Mouse (Mus musculus) 3T3-L1 (cell line): Measurements from ENCODE around the gene Mfsd6l.

Experiments used
- DNase-seq: peaks from one replicate; pipeline ENCODE4 v3.0.0-alpha.2; 2015; ENCODE audit warnings: low read depth, low spot score

Mfsd6l gene

DNA sequence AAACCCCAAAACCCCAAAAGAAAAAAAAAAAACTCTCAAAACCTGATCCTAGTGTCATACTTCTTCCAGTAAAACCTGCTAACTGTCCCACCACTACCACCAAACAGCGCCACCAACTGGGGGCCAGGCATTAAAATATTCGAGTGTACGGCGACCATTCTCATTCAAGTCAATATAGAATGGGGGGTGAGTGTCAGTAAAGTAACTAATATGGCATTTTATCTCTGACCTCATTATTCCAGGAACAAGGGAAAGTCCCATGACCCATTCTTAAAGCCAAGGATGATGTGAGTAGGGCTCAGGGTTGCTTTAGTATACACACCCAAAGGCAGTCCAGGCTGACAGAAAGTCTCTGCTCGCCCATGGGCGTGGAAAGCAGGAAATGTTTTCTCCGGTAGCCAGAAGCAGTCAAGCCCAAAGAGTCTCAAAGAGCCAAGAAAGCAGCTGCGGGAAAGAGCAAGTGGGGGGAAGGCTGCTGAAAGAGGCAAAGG is 2.0 kb upstream of the Mfsd6l start:
- peak; percentile 25 for DNase-seq

DNA sequence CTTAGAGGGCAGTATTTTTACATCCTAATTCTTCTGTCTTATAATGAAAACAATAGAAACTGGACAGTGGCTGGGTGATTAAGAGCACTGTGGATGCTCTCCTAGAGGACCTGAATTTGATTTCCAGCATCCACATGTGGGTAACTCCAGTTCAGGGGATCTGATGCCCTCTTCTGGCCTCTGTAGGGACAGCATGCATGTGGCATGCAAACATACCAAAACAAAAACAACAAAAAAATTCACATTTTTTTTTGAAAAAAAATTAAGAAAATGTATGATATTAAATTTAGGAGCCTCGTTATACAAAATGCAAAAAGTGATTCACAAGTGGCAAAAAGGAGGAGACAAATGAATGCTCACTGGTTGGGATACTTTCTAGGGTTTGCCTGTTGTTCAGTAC is 3.6 kb downstream of the Mfsd6l start:
- DNase-seq, result peak; percentile 47

DNA sequence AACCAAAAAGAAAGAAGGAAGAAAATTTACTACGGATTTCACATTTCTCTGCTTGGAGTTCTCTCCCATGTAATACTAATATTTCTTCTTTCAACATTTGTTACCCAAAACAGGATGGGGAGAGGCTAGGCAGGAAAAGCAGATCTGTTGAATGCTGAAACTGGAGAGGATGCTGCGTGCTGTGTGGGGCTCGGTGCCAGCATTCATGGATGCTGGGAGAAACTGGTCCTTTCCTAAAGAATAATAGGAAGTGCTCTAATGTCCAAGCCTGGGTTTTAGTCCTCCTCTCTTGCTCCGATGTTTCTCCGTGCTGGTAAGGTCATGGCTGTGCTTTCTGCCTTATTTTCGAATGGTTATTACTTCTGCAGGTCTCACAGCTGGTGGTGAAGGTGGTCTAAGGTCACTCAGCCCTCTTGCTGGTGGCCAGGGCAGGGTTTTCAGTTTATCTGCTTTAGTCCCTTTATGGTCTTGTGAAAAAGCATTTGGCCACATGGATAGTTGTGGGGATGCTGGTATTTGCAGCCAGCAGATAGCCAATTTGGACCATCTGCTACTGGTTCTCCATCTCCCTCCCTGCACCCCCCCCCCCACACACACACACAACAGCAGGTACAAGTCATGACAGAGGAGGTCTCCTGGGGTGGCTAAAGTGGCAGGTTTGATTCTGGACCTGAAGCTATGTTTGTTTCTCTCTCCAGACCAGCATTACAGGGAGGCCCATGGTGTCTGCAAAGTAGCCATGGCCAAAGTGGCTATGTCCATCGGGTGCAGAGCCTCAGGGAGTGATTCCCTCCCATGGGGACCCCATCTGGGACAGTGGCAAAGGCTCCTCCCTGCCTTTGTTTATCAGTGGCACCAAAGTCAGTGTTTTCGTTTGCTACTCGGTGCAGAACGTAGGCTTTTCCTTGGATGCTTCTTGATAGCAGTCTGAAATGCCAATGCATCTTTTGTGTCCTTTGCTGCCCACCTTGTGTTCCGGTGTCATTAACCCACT is 6.3 kb downstream of the Mfsd6l start:
- no peak for DNase-seq

DNA sequence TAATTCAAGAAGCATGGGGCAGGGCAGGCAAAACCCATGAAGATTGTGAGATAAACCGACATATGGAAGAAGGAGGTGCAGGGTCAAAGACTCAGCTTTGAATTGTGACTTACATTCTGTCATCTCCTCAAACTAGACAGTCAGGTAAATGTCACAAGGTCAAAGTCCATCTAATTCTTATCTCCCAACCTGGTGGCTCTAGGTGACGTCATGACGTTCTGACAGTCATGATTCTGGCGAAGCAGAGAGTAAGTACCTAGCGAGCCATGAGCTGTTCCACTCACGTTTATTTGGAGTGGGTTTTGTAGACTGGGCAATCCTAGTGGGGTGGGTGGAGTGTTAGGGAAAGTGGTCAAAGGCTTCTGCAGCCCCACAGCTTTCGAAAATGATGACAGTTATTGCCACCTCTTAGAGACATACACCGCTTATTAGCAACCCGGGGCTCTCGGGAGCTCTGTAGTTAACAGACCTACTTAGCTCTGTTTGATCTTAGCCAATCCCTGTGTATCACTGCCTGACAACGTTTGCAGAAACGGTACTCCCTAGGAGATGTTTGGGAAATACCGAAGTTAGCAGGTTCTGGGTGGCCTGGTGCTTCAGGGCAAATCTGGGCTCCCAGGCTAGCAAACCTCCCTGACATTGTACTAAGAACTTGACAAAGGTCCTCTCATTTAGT is 8.5 kb downstream of the Mfsd6l start:
- no peak for DNase-seq

DNA sequence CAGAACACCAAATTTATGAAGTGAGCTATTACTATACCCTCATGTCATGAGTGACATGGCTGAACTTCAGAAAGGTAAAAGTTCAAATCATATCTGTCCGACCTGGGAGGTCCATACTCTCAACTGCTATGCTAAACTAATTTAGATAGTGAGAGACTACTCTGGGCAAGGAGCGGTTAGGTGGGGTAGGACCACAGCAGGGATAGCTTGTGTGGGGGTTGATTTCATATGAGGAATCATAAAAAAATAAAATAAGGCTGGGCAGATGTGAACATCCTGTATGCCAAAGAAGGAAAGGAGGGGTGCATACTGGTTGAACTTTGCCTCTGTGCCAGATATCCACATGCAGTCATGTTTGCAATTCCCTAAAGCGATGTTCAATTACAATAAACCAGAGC is 9.0 kb downstream of the Mfsd6l start:
- DNase-seq, result no peak

DNA sequence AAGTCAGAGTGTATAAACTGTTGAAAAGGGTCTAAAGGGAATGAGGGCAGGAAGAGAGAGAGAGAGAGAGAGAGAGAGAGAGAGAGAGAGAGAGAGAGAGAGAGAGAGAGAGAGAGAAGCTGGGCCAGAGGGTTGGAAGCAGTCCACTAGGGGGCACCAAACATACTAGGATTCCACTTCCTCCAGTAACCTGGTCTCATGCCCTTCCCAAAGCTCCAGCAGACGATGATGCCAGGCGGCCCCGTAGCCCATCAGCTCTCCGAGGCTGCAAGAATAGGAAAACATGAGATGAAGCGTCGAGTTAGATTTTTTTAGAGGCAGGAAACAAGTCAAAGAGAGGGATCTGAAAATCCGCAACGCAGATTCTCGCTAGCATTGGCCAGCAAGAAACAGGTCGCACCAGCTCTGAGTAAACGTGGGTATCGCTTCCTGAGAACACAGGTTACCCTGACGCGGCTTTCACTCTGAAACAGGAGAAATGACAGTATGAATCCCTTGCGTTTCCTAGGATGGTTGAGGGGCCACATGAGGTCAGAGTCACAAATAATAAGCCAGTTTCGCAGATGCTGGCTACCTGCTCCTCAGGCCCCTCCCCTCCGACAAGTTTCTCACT is 10.6 kb downstream of the Mfsd6l start:
- peak; percentile 91 for DNase-seq

DNA sequence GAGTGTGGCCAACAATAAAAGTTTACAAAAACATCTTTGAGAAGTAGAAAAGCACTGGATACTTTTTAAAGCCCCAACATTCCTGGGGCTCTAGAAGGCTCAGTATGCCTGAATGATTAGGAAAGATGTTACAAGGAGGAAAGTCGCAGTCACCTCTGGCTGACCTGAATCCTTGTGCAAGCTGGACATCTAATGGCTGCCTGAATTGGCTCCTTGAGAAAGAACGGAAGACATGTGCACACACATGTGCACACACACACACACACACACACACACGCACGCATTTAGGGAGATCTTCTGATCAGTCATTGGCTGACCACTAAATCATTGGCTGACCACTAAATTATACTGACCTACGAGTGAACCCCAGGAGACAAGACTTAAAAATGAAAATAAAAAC is 14.9 kb downstream of the Mfsd6l start:
- no peak for DNase-seq

DNA sequence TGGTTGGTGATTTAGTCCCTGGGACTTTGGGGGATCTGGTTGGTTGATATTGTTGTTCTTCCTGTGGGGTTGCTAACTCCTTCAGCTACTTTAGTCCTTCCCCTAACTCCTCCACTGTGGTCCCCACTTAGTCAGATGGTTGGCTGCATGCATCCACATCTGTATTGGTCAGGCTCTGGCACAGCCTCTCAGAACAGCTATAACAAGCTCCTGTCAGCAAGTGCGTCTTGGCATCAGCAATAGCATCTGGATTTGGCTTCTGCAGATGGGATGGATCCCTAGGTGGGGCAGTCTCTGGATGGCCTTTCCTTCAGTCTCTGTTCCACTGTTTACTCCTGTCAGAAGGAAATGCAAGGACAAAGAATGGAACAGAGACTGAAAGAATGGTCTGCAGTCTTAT is 21.1 kb downstream of the Mfsd6l start:
- DNase-seq, result no peak

DNA sequence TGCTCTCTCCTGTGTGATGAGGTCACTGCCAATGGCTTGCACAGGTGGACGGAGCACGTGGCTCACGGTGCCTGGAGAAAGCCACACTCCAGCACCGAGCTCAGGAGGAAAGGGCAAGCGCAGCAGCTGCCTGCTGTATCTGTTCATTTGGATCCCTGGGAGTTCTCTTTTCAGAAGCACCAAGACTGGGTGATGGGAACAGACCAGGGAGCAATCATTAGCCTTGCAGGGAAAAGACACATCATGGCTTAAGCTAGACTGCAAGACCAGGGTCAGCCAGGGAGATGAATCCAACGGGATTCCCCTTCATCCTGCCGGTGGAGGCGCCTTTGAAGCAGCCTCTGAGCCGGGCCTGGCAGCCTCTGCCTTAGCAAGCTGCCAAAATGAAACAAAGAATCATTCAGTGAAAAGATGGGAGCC is 23.5 kb downstream of the Mfsd6l start:
- DNase-seq, result peak; percentile 60

DNA sequence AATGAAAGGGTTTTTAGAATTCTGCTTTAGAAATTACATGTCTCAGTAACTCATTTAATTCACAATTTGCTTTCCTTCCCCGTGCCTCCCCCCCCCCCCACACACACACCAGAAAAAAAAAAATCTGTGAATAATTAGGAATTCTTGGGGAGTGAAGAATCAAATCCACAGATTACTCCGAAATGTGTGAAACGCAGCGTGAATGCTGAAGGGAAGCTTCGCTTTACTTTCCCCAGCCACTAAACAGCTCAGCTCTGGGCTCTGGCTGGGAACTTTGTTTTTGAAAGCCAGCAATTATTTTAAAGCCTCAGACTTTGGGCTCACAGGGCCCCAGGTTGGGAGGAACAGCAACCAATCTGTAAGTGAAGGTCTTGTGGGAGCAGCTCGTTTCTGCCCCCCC is 24.6 kb downstream of the Mfsd6l start:
- DNase-seq, result no peak

DNA sequence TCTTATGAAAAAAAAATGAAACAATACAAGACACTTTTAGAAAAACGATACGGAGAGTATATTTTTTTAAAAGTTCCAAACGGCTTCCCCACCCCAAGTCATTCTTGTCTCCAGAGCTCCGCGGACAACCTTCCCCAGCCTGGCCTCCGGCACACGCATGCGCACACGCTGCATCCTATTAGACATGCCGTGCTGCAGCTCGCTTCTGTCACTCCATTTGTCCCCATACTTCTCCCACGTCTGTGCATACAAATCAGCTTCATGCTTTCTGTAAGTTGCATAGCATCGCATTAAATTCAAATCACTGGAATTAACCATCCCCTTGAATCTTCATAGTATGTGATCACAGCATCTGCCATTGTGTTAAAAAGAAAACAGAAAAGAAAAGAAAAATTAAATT is 27.2 kb downstream of the Mfsd6l start:
- DNase-seq, result no peak

DNA sequence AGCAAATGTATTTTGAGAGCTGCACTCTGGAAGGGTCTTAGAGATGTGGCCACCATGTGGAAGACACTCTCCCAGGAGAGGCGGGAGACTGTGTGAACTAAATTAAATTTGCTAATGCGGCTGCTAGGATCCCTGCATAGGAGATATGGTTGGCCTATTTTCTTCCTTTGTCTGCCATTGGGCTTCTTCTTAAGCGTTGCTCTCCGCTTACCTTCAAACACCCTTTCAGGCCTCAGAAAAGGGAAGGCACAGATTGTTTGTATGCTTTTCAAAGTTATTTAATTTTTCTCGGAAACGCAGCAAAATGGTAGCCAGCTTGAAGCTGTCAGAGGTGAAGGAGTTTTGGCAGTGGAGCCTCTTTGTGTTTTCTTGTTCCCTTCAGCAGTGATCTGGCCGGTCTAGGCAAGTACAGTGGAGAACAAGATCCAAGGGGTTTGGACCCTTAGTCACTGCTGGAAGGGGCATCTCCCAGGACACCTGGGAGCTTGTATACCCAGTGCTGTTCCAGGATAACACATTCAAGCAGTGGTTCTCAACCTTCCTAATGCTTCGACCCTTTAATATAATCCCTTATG is 28.0 kb downstream of the Mfsd6l start:
- DNase-seq, result no peak

DNA sequence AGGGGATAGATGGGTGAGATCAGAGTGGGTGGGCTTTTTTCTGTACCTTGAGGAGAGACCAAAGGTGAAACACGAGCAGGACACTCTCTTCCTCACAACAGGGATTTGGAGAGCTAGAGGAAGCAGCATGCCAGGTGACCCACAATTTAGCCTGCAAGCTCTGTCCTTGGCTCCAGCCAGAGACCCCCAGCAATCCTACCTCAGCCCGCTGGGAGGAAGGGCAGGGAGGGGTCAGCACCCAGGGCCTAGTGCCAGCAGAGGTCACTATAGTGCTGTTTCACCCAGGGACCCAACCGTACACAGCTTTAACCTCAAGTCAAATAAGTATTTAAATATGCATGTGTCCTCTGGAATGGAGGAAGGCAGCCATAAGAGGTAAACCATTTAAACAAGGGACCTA is 29.9 kb downstream of the Mfsd6l start:
- DNase-seq, result no peak

DNA sequence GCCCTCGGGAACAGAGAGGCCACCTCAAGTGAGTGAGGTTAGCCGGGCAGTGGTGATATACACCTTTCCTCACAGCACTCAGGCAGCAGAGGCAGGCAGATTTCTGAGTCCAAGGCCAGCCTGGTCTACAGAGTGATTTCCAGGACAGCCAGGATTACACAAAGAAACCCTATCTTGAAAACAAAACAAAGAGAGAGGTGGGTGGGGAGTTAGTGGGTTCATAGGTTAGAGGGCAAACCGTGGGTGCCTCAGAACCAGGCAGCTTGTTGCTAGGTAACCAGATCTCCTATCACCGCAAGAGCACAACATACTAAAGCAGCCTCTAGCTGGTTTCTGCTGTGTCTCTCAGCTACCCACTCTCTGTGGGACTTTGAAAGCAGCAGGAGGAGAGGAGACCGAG is 30.7 kb downstream of the Mfsd6l start, which contains the start of gene Ccdc42:
TSS of gene Ccdc42 (plus strand) at position 301 of the 400 bp plus-strand sequence.
- DNase-seq, result no peak

DNA sequence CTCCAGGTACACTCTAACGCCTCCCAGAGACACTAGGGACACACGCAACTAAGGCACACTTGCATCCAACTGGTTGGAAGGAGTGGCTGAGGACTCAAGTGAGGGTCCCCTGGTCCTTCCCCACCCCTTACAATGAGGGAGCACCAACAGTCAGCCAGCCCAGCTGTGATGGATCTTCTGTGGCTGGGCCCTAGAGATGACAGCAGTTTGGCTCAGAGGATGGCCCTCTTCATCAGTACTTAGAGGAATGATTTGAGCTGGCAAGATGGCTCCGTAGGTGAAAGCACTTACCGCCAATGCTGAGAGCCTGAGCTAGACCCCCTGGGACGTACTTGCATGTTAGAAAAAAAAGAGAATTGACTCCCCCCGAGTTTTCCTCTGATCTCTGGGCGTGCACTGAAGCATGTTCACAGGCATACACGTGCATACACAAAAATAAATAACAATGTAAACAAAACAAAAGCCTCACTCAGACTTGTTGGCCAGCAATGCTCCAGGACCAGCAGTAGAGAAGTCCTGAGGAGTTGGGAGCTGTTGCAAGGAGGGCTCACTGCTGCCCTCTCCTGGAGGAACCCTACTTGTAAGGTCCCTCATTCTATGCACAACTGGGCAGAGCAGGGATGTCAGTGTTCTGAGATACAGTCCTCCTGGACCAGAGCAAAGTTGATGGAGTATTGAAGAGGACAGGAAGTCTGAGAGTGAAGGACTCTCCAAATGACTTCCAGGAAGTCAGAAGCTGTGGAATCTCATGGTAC is 33.2 kb downstream of the Mfsd6l start:
- peak; percentile 87 for DNase-seq

DNA sequence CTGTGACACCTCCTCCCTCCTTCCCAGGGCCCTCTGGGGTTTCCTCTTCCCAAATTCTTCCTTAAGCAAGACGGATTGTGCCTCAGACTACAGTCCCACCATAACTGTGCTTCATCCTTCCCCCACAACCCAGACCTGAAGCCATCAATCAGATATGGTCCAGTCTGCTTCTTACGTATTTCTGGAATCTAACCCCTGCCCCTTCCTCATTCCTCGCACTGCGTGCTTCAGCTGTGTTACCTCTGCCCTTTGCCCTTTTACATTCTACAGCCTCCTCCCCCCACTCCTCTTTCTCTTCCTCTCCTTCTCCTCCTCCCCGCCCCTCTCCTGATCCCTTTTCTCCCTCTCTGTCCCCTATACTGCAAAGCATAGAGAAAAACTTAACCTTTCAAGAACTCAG is 35.7 kb downstream of the Mfsd6l start:
- DNase-seq, result no peak

DNA sequence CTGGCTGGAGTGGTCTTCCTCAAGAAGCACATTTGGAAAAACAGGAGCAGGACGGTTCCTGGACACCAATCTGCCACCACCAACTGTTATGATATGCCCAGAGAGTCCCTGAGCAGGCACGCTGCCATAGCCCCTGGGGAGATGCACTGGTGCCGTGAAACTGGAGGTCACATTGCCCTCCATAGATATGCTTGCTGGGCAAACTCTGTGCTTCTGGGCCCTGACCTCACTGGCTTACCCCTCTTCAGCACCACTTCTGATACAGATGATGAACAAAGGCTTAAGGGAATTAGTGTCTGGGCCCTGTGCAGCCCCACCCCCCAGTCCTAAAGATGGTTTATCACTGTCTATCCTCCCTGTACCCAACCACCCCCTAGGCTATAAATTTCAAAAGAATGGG is 37.3 kb downstream of the Mfsd6l start:
- DNase-seq, result no peak

DNA sequence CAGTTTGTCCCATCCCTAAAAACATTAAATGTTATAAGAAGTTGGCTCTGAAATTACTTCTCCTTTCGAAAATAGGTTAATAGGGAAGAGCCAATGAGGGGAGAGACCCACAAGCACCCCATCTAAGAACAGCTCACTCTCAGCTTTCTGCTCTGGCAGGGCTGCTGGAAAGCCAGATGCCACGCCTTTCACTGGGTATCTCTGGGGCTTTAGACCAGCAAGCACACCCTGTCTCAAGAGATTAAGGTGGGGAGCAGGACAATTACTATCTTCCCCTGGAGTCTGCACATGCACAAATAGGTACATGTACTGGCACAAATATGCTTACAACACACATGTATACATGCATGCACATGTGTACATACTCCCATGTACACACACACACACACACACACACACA is 41.9 kb downstream of the Mfsd6l start:
- no peak for DNase-seq

DNA sequence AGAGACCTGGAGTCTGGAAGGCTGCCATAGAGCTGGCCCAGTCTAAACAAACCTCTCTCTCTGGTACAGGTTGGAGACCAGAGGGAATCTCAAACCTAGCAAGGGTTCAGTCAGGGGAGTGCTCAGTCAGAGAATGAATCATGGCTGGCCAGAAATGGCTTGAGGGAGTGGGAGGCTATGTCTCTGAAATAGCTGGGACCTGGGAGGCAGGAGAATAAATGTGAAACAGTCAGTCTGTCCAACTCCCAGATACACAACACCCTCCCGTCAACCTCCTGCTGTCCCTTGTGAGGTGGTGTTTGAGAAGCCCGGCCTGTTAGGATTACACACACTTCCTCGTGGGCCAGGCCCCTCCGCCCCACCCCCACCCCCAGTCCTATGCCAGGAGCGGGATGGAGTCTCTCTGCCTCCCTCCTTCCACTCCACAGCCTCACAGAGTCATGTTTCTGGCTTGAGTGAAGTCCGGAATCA is 44.6 kb downstream of the Mfsd6l start:
- DNase-seq, result no peak

DNA sequence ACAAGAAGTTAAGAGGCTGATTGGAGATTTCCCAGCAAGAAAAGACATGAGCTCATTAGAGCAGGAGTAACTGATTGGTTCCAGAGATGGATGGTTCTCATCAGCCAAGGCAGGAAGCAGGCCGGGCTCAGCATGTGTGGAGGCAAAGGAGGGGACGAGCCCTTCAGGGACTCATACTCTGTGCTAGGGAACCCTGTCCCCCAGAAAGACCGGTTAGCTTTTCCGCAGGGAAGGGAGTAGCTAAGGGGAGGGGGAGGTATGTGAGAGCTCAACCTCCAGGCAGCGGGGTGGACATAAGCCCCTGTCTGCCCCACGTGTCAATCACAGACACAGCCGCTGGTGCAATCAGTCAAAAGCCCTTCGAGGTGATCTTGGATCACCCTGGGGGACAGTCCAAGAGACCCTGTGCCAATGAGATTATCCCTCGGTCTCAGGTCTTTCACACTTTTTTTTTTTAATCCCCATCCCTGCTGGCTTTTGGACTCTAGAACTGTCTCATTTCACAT is 45.6 kb downstream of the Mfsd6l start:
- no peak for DNase-seq
